Mouse (Mus musculus): ENCODE measurements around the gene 4930415O20Rik. TPM values are rescaled to one million over a fixed set of nuclear protein-coding genes. Genes with fewer than 3 reads are reported as not detected.

4930415O20Rik gene
- polyA plus RNA-seq (2012; ENCODE audit: insufficient read depth, low replicate concordance), result not detected in 2 replicates

GRCm38 (mm10) chr15:98570873-98571538, at the start of gene 4930415O20Rik, which contains the start of gene Ccnt1:
Gene 4930415O20Rik, plus strand, starts transcription at chr15:98571004.
Gene Ccnt1, minus strand, starts transcription at chr15:98570923.
- TF ChIP-seq GATA1 (IDR thresholded peaks at IDR 0.05; ENCODE audit: borderline replicate concordance, low read length) (no peak), FLI1 (IDR thresholded peaks at IDR 0.05; ENCODE audit: low read length) (no peak)
- H3K4me3 ChIP-seq (replicated peaks), result peak within 1 kb of the TSS; percentile 83

DNA sequence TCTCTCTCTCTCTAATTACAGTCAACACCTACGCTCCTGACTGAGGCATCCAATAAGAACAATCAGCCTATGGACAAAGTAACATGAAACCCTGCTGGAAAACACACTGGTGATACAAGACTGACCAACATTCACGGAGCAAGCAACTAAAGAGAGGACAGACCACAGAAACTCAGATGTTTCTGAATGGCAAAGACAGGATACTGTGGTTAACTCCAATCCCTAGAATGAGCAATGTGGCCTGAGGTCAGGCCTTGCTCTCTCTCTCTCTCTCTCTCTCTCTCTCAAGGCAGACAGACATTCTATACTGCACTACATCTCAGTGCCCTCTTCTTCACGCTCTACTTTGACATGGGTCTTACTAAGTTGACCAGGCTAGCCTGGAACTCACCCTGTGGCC, 49.6 kb upstream of the 4930415O20Rik start:
- H3K9me3 ChIP-seq, result no peaks in the 10 kb centered on the region
- H3K4me3 ChIP-seq (replicated peaks), result no peak overlapping the region
- H3K4me1 ChIP-seq, result peaks cover 32% of the 10 kb centered on the region
- peaks cover 85% of the 10 kb centered on the region for H3K36me3 ChIP-seq (replicated peaks; ENCODE audit: low read length)
- no peak for TF ChIP-seq FLI1 (IDR thresholded peaks at IDR 0.05; ENCODE audit: low read length)
- TF ChIP-seq GATA1 (IDR thresholded peaks at IDR 0.05; ENCODE audit: borderline replicate concordance, low read length), result no peak
- no peaks in the 10 kb centered on the region for H3K27me3 ChIP-seq (replicated peaks)

More at GRCm38 (mm10) chr15:98570873-98571538, at the start of gene 4930415O20Rik, which contains the start of gene Ccnt1:
- H3K36me3 ChIP-seq (replicated peaks; ENCODE audit: low read length), result peaks cover 7% of the 10 kb centered on the region
- no peaks in the 10 kb centered on the region for H3K9me3 ChIP-seq
- H3K27me3 ChIP-seq (replicated peaks), result peaks cover 1% of the 10 kb centered on the region
- H3K4me1 ChIP-seq, result peaks cover 37% of the 10 kb centered on the region

- TF ChIP-seq GATA1 (IDR thresholded peaks at IDR 0.05; ENCODE audit: borderline replicate concordance, low read length), result no peak
- TF ChIP-seq FLI1 (IDR thresholded peaks at IDR 0.05; ENCODE audit: low read length), result no peak
- Histone ChIP-seq H3K9me3 (no peaks in the 10 kb centered on the region), H3K4me3 (replicated peaks) (peak overlapping the region; percentile 38), H3K36me3 (replicated peaks; ENCODE audit: low read length) (peaks cover 98% of the 10 kb centered on the region), H3K4me1 (peaks cover 41% of the 10 kb centered on the region), H3K27me3 (replicated peaks) (no peaks in the 10 kb centered on the region)
Measured at GRCm38 (mm10) chr15:98526057-98526456, 44.7 kb upstream of the 4930415O20Rik start.

- H3K36me3 ChIP-seq (replicated peaks; ENCODE audit: low read length), result peaks cover 95% of the 10 kb centered on the region
- no peaks in the 10 kb centered on the region for H3K27me3 ChIP-seq (replicated peaks)
- TF ChIP-seq GATA1 (IDR thresholded peaks at IDR 0.05; ENCODE audit: borderline replicate concordance, low read length) (no peak), FLI1 (IDR thresholded peaks at IDR 0.05; ENCODE audit: low read length) (no peak)
- H3K9me3 ChIP-seq, result no peaks in the 10 kb centered on the region
- H3K4me3 ChIP-seq (replicated peaks), result no peak overlapping the region
- H3K4me1 ChIP-seq, result peaks cover 44% of the 10 kb centered on the region
Measured at GRCm38 (mm10) chr15:98527056-98527771, 43.6 kb upstream of the 4930415O20Rik start.

DNA sequence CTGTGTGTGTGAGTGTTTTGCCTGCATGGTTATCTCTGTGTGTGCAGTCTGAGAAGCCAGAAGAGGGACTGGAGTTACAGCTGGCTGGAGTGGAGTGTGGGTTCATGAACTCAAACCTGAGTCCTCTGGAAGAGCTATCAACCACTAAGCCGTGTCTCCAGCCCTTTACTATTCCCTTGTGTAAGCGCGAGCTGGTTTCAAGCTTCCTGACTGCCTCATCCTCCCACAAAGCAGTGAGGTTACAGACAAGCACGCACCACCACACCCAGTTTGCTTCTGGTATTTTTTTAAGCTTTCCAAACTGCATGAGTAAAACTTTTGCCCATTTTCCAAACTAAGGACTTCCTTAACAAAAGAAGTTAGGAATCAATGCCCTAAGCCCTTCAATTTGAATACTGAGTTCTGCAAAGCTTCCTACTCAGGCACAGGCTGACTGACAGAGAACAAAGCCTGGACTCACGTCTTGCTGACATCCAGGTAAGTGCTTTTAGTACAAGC, 42.7 kb upstream of the 4930415O20Rik start:
- TF ChIP-seq GATA1 (IDR thresholded peaks at IDR 0.05; ENCODE audit: borderline replicate concordance, low read length), result no peak
- no peak for TF ChIP-seq FLI1 (IDR thresholded peaks at IDR 0.05; ENCODE audit: low read length)
- peaks cover 53% of the 10 kb centered on the region for H3K4me1 ChIP-seq

GRCm38 (mm10) chr15:98532281-98532680, 38.5 kb upstream of the 4930415O20Rik start:
- H3K36me3 ChIP-seq (replicated peaks; ENCODE audit: low read length), result peaks cover 45% of the 10 kb centered on the region
- peak overlapping the region; percentile 92 for H3K4me3 ChIP-seq (replicated peaks)
- no peaks in the 10 kb centered on the region for H3K9me3 ChIP-seq
- no peaks in the 10 kb centered on the region for H3K27me3 ChIP-seq (replicated peaks)
- TF ChIP-seq GATA1 (IDR thresholded peaks at IDR 0.05; ENCODE audit: borderline replicate concordance, low read length), result no peak
- no peak for TF ChIP-seq FLI1 (IDR thresholded peaks at IDR 0.05; ENCODE audit: low read length)
- peaks cover 47% of the 10 kb centered on the region for H3K4me1 ChIP-seq

More for the DNA sequence above, 42.7 kb upstream of the 4930415O20Rik start:
- Histone ChIP-seq H3K36me3 (replicated peaks; ENCODE audit: low read length) (peaks cover 86% of the 10 kb centered on the region), H3K27me3 (replicated peaks) (no peaks in the 10 kb centered on the region), H3K4me3 (replicated peaks) (no peak overlapping the region), H3K9me3 (no peaks in the 10 kb centered on the region)

- Histone ChIP-seq H3K36me3 (replicated peaks; ENCODE audit: low read length) (peaks cover 40% of the 10 kb centered on the region), H3K4me1 (peaks cover 47% of the 10 kb centered on the region), H3K4me3 (replicated peaks) (peak overlapping the region; percentile 92), H3K27me3 (replicated peaks) (no peaks in the 10 kb centered on the region), H3K9me3 (no peaks in the 10 kb centered on the region)
- no peak for TF ChIP-seq FLI1 (IDR thresholded peaks at IDR 0.05; ENCODE audit: low read length)
- no peak for TF ChIP-seq GATA1 (IDR thresholded peaks at IDR 0.05; ENCODE audit: borderline replicate concordance, low read length)
Measured at GRCm38 (mm10) chr15:98533035-98533531, 37.7 kb upstream of the 4930415O20Rik start.

DNA sequence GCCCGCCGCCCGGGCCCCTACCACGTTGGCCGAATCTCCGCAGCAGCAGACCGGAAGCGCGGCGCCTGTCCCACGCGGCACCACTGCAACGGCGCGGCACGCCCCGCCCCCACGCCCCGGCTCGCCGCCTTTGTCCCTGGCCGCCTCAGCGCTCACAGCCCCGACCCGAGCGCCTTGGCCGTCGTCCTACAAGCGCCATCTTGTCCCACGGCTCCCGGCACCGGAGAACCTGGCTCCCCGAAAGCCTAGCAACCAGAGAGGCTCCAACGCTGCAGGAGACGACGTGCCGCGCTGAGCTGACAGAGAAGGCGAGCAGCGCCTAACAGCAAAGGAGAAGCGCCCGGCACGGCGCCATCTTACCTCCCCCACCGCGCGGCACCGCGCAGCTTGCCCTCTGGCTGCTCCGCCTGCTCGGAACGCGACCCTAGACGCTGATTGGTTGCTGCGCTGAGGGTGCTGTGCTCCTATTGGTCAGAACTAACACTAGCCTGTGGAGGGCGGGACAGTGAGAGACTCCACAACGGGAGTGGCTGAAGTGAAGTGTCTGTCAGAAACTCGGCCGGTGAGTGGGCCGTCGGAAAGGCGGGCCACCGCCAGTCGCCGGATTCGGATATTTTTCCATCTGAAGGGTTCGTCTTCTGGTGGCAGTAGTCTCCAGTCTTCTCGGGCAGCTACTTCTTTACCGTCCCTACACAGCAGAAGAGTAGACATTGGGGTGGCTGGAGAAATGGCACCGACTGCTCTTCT, 36.8 kb upstream of the 4930415O20Rik start, which contains the start of gene Kansl2:
Kansl2 (minus strand) TSS at position 384 of the 747 bp plus-strand sequence.
- Histone ChIP-seq H3K9me3 (no peaks in the 10 kb centered on the region), H3K27me3 (replicated peaks) (no peaks in the 10 kb centered on the region), H3K4me3 (replicated peaks) (peak within 1 kb of the TSS; percentile 98), H3K36me3 (replicated peaks; ENCODE audit: low read length) (peaks cover 39% of the 10 kb centered on the region), H3K4me1 (peaks cover 49% of the 10 kb centered on the region)
- TF ChIP-seq GATA1 (IDR thresholded peaks at IDR 0.05; ENCODE audit: borderline replicate concordance, low read length) (no peak), FLI1 (IDR thresholded peaks at IDR 0.05; ENCODE audit: low read length) (no peak)

GRCm38 (mm10) chr15:98535921-98536320, 34.9 kb upstream of the 4930415O20Rik start:
- TF ChIP-seq GATA1 (IDR thresholded peaks at IDR 0.05; ENCODE audit: borderline replicate concordance, low read length) (no peak), FLI1 (IDR thresholded peaks at IDR 0.05; ENCODE audit: low read length) (no peak)
- peaks cover 54% of the 10 kb centered on the region for H3K4me1 ChIP-seq
- no peak overlapping the region for H3K4me3 ChIP-seq (replicated peaks)
- H3K9me3 ChIP-seq, result no peaks in the 10 kb centered on the region
- no peaks in the 10 kb centered on the region for H3K27me3 ChIP-seq (replicated peaks)
- H3K36me3 ChIP-seq (replicated peaks; ENCODE audit: low read length), result peaks cover 39% of the 10 kb centered on the region
